20 mouse cellular contexts compared by ENCODE assay signal in genomic region chr3:34678840-34679239, GRCm38 (mm10). TPM values are rescaled to one million over a fixed set of nuclear protein-coding genes. Genes with fewer than 3 reads are reported as not detected.
DNase-seq lines count a peak whose midpoint lies in the region; ATAC-seq and TF ChIP-seq lines count a peak whose summit lies in the region.
"Had no signal": no experiment of that assay in that cellular context is flagged by ENCODE, and none has a peak within 500 bp of the region (broad histone marks: within the 10 kb centered on the region; RNA-seq: fewer than 3 reads in every experiment).

No protein-coding gene starts in this region.

- no peaks in the 10 kb centered on the region for H3K36me3 ChIP-seq in heart, embryonic 11.5 days (ENCODE audit: control insufficient read depth, insufficient read depth, low read length)
- no peaks in the 10 kb centered on the region; the same call in 1 of the 2 replicates for H3K36me3 ChIP-seq in midbrain, embryonic 11.5 days (ENCODE audit: control insufficient read depth, insufficient read depth, low read length)
- H3K36me3 ChIP-seq in midbrain, embryonic 16.5 days (ENCODE audit: control insufficient read depth, insufficient read depth, low read length), result no peaks in the 10 kb centered on the region
- H3K36me3 ChIP-seq in embryonic facial prominence, embryonic 11.5 days (replicated peaks; ENCODE audit: control insufficient read depth, insufficient read depth, low read depth, low read length), result no peaks in the 10 kb centered on the region
- no peaks in the 10 kb centered on the region for H3K36me3 ChIP-seq in forebrain, postnatal 0 days (ENCODE audit: insufficient read depth)
- H3K36me3 ChIP-seq: limb, embryonic 12.5 days; stomach, embryonic 15.5 days had no signal

- H3K9ac ChIP-seq in heart, embryonic 11.5 days (ENCODE audit: low read depth, low read length), result no peak overlapping the region
- H3K9ac ChIP-seq in midbrain, embryonic 11.5 days (ENCODE audit: low read length), result peak overlapping the region; percentile 20; the same call in 1 of the 2 replicates
- H3K9ac ChIP-seq in midbrain, embryonic 16.5 days (ENCODE audit: low read depth, low read length), result no peak overlapping the region
- no peak overlapping the region for H3K9ac ChIP-seq in embryonic facial prominence, embryonic 11.5 days (replicated peaks; ENCODE audit: low read length)
- H3K9ac ChIP-seq in forebrain, postnatal 0 days, result no peak overlapping the region
- H3K9ac ChIP-seq: limb, embryonic 12.5 days; stomach, embryonic 15.5 days had no signal

- H3K4me3 ChIP-seq in heart, embryonic 11.5 days (ENCODE audit: low read depth, low read length), result no peak overlapping the region
- H3K4me3 ChIP-seq in midbrain, embryonic 11.5 days (ENCODE audit: low read depth, low read length), result no peak overlapping the region
- no peak overlapping the region for H3K4me3 ChIP-seq in midbrain, embryonic 16.5 days (ENCODE audit: low read depth, low read length)
- no peak overlapping the region for H3K4me3 ChIP-seq in embryonic facial prominence, embryonic 11.5 days (ENCODE audit: low read depth, low read length)
- no peak overlapping the region for H3K4me3 ChIP-seq in forebrain, postnatal 0 days (ENCODE audit: low read depth, low read length)
- no peak overlapping the region for H3K4me3 ChIP-seq in gastrocnemius, adult 2 months
- H3K4me3 ChIP-seq: limb, embryonic 12.5 days; stomach, embryonic 15.5 days had no signal

- intact Hi-C loops in gastrocnemius, adult 2 months (cut with DNase I), result no loop called here

- no peak for TF ChIP-seq CTCF in forebrain, postnatal 0 days (IDR thresholded peaks at IDR 0.05; ENCODE audit: low read depth)
- TF ChIP-seq CTCF in gastrocnemius, adult 2 months (IDR thresholded peaks at IDR 0.05), result no peak

- peak; percentile 7 for DNase-seq in heart, adult 11 months
- DNase-seq in midbrain, embryonic 11.5 days (ENCODE audit: low spot score, missing footprints), result peak; percentile 92
- no peak for DNase-seq in embryonic facial prominence, embryonic 11.5 days (ENCODE audit: low spot score)
- DNase-seq in forebrain, postnatal 0 days, result no peak
- DNase-seq in gastrocnemius, adult 2 months, result no peak
- DNase-seq in kidney, adult 11 months, result no peak
- DNase-seq: cerebellum, adult 9-11 months; heart, postnatal 10 days; kidney, adult 2 months; kidney, postnatal 14 days; layer of hippocampus, adult 9-11 months; right cerebral cortex, postnatal 14 days had no signal

- H3K4me2 ChIP-seq in heart, embryonic 11.5 days, result no peak overlapping the region
- no peak overlapping the region for H3K4me2 ChIP-seq in midbrain, embryonic 11.5 days
- no peak overlapping the region for H3K4me2 ChIP-seq in midbrain, embryonic 16.5 days (ENCODE audit: low read length)
- H3K4me2 ChIP-seq in embryonic facial prominence, embryonic 11.5 days (ENCODE audit: low read depth, low read length), result no peak overlapping the region
- H3K4me2 ChIP-seq in forebrain, postnatal 0 days (ENCODE audit: low read depth), result no peak overlapping the region
- H3K4me2 ChIP-seq: limb, embryonic 12.5 days; stomach, embryonic 15.5 days had no signal

- no peak for ATAC-seq in heart, embryonic 11.5 days (replicated peaks; ENCODE audit: insufficient number of reproducible peaks, low FRiP score, low TSS enrichment)
- ATAC-seq in midbrain, embryonic 11.5 days (ENCODE audit: low FRiP score), result peak; percentile 80
- ATAC-seq in midbrain, embryonic 16.5 days, result no peak
- peak; percentile 76 for ATAC-seq in embryonic facial prominence, embryonic 11.5 days (replicated peaks; ENCODE audit: insufficient number of reproducible peaks, low FRiP score, low TSS enrichment, low read depth)
- peak; percentile 25 for ATAC-seq in forebrain, postnatal 0 days

- WGBS in heart, embryonic 11.5 days (ENCODE audit: insufficient replicate concordance), result 26% methylated on average over 7 of the region's 7 CpGs
- WGBS in midbrain, embryonic 11.5 days, result 4% methylated on average over 7 of the region's 7 CpGs
- 7% methylated on average over 7 of the region's 7 CpGs for WGBS in midbrain, embryonic 16.5 days
- WGBS in embryonic facial prominence, embryonic 11.5 days, result 8% methylated on average over 7 of the region's 7 CpGs
- WGBS in forebrain, postnatal 0 days, result 12% methylated on average over 7 of the region's 7 CpGs

- H3K9me3 ChIP-seq in heart, embryonic 11.5 days (replicated peaks; ENCODE audit: control insufficient read depth, low read length), result no peaks in the 10 kb centered on the region
- H3K9me3 ChIP-seq in midbrain, embryonic 11.5 days (ENCODE audit: control insufficient read depth, low read length), result no peaks in the 10 kb centered on the region
- H3K9me3 ChIP-seq in midbrain, embryonic 16.5 days (replicated peaks; ENCODE audit: control insufficient read depth, low read length, poor library complexity, severe bottlenecking), result no peaks in the 10 kb centered on the region
- H3K9me3 ChIP-seq in embryonic facial prominence, embryonic 11.5 days (replicated peaks; ENCODE audit: control insufficient read depth, low read length), result no peaks in the 10 kb centered on the region
- no peaks in the 10 kb centered on the region for H3K9me3 ChIP-seq in forebrain, postnatal 0 days (ENCODE audit: low read length)
- H3K9me3 ChIP-seq: limb, embryonic 12.5 days; stomach, embryonic 15.5 days had no signal

- peaks cover 2% of the 10 kb centered on the region for H3K27me3 ChIP-seq in heart, embryonic 11.5 days (ENCODE audit: control insufficient read depth, insufficient read depth, low read length)
- H3K27me3 ChIP-seq in midbrain, embryonic 11.5 days (ENCODE audit: control insufficient read depth, insufficient read depth, low read length), result no peaks in the 10 kb centered on the region
- H3K27me3 ChIP-seq in midbrain, embryonic 16.5 days (ENCODE audit: control insufficient read depth, insufficient read depth, low read depth, low read length), result no peaks in the 10 kb centered on the region
- no peaks in the 10 kb centered on the region for H3K27me3 ChIP-seq in embryonic facial prominence, embryonic 11.5 days (ENCODE audit: control insufficient read depth, insufficient read depth, low read length)
- H3K27me3 ChIP-seq in forebrain, postnatal 0 days (ENCODE audit: insufficient read depth, low read length), result no peaks in the 10 kb centered on the region
- H3K27me3 ChIP-seq: CH12.LX; stomach, embryonic 15.5 days had no signal

- no peak overlapping the region for H3K27ac ChIP-seq in heart, embryonic 11.5 days (ENCODE audit: low read depth, low read length)
- peak overlapping the region; percentile 79; the same call in 1 of the 2 replicates for H3K27ac ChIP-seq in midbrain, embryonic 11.5 days (ENCODE audit: low read depth, low read length)
- no peak overlapping the region for H3K27ac ChIP-seq in midbrain, embryonic 16.5 days (ENCODE audit: low read length)
- H3K27ac ChIP-seq in embryonic facial prominence, embryonic 11.5 days (replicated peaks; ENCODE audit: low read depth, low read length), result no peak overlapping the region
- H3K27ac ChIP-seq in forebrain, postnatal 0 days (ENCODE audit: low read depth, low read length), result no peak overlapping the region
- H3K27ac ChIP-seq in gastrocnemius, adult 2 months, result no peak overlapping the region
- H3K27ac ChIP-seq: limb, embryonic 12.5 days; stomach, embryonic 15.5 days had no signal

- no peaks in the 10 kb centered on the region for H3K4me1 ChIP-seq in heart, embryonic 11.5 days (ENCODE audit: control insufficient read depth, insufficient read depth, low read length)
- H3K4me1 ChIP-seq in midbrain, embryonic 11.5 days (ENCODE audit: control insufficient read depth, insufficient read depth, low read length), result peaks cover 18% of the 10 kb centered on the region
- no peaks in the 10 kb centered on the region for H3K4me1 ChIP-seq in midbrain, embryonic 16.5 days (ENCODE audit: control insufficient read depth, insufficient read depth, low read length)
- no peaks in the 10 kb centered on the region for H3K4me1 ChIP-seq in embryonic facial prominence, embryonic 11.5 days (ENCODE audit: control insufficient read depth, insufficient read depth, low read length)
- no peaks in the 10 kb centered on the region for H3K4me1 ChIP-seq in forebrain, postnatal 0 days (ENCODE audit: insufficient read depth)
- H3K4me1 ChIP-seq: limb, embryonic 12.5 days; stomach, embryonic 15.5 days had no signal

RNA-seq across cellular contexts. Expression of gene Sox2, which starts 28.6 kb away (rescaled TPM):
- 0.14 and 0.31 TPM in 2 replicates for polyA plus RNA-seq in heart, embryonic 11.5 days (2014; fragmentation: Nextera tagmentation; extraction: Ambion mirVana)
- polyA plus RNA-seq in midbrain, embryonic 11.5 days (2014; fragmentation: Nextera tagmentation; extraction: Ambion mirVana), result 48.7 and 49.5 TPM in 2 replicates
- 14.3 and 22.2 TPM in 2 replicates for polyA plus RNA-seq in midbrain, embryonic 16.5 days (2015; fragmentation: Nextera tagmentation; extraction: Ambion mirVana)
- polyA plus RNA-seq in embryonic facial prominence, embryonic 11.5 days (2014; fragmentation: Nextera tagmentation; extraction: Ambion mirVana), result 13.2 and 13.7 TPM in 2 replicates
- total RNA-seq in forebrain, postnatal 0 days (2014; rRNA removed), result 80.9 and 120 TPM in 2 replicates
- polyA plus RNA-seq in forebrain, postnatal 0 days (2015; fragmentation: Nextera tagmentation; extraction: Ambion mirVana), result 23.1 and 31.0 TPM in 2 replicates
- not detected for total RNA-seq in gastrocnemius, adult 2 months (2021)
- total RNA-seq: CH12.LX; megakaryocyte-erythroid progenitor cell, adult 5-6 weeks had no signal
- polyA plus RNA-seq: liver, embryonic 16.5 days; spleen, adult 2 months had no signal

Comparison
In these comparisons a context has a peak if more than half of its experiments do, and no peak if none do; other contexts are left out.
1. ATAC-seq: peak in midbrain, embryonic 11.5 days (single experiment), embryonic facial prominence, embryonic 11.5 days (single experiment) and forebrain, postnatal 0 days (single experiment); none in heart, embryonic 11.5 days (single experiment) and midbrain, embryonic 16.5 days (single experiment).
2. DNase-seq: peak in heart, adult 11 months (single experiment) and midbrain, embryonic 11.5 days (single experiment); none in embryonic facial prominence, embryonic 11.5 days (single experiment), forebrain, postnatal 0 days (single experiment), gastrocnemius, adult 2 months (single experiment) and kidney, adult 11 months (single experiment).
3. RNA of gene Sox2, which starts 28.6 kb away (polyA plus RNA-seq): 48.7 to 49.5 TPM in midbrain, embryonic 11.5 days, 23.1 to 31.0 TPM in forebrain, postnatal 0 days, 14.3 to 22.2 TPM in midbrain, embryonic 16.5 days and 13.2 to 13.7 TPM in embryonic facial prominence, embryonic 11.5 days; 0.14 to 0.31 TPM in heart, embryonic 11.5 days; every median in the first group is over 10 times any median in the second.